Mouse (Mus musculus) subcutaneous adipose tissue, adult 2 months (tissue): Measurements from ENCODE around the gene Tmem240. TPM values are rescaled to one million over a fixed set of nuclear protein-coding genes. Genes with fewer than 3 reads are reported as not detected.

ENCODE experiments used
- polyA plus RNA-seq: library from polyadenylated mRNA; depleted of rRNA; stranded (reverse); fragments of >200 nt; gene quantifications from 2 replicates; pipeline ENCODE4 v1.2.3, GENCODE M21; 2012; ENCODE audit warnings: low replicate concordance; rRNA removed

Gene Tmem240
- 1.1 and 2.9 TPM in 2 replicates for polyA plus RNA-seq

GRCm38 (mm10) chr4:155734350-155734941 lies at the start of gene Tmem240:
Gene Tmem240, plus strand, starts transcription at chr4:155734800.

GRCm38 (mm10) chr4:155694111-155694481 lies 40.5 kb upstream of the Tmem240 start, which contains the start of gene Fndc10:
Gene Fndc10, plus strand, starts transcription at chr4:155694342.

GRCm38 (mm10) chr4:155704721-155705591 lies 29.6 kb upstream of the Tmem240 start, which contains the start of gene Ssu72:
Gene Ssu72, plus strand, starts transcription at chr4:155704800.

GRCm38 (mm10) chr4:155760613-155761355 lies 26.2 kb downstream of the Tmem240 start, which contains the start of gene Atad3a:
Gene Atad3a, minus strand, starts transcription at chr4:155761093.

GRCm38 (mm10) chr4:155774280-155774754 lies 39.7 kb downstream of the Tmem240 start, which contains the start of gene Vwa1:
Gene Vwa1, minus strand, starts transcription at chr4:155774698.

GRCm38 (mm10) chr4:155785819-155786218 lies 51.2 kb downstream of the Tmem240 start, which contains the start of gene Tmem88b:
Gene Tmem88b, minus strand, starts transcription at chr4:155785874.

GRCm38 (mm10) chr4:155790021-155790489 lies 55.5 kb downstream of the Tmem240 start, which contains the start of gene Ankrd65:
Gene Ankrd65, plus strand, starts transcription at chr4:155790439.

Other genes starting within 250 kb of the Tmem240 start
- gene Gnb1, start 243.4 kb upstream of the Tmem240 start, polyA plus RNA-seq, result 842 and 878 TPM in 2 replicates
- 177 and 252 TPM in 2 replicates for gene Nadk, start 172.4 kb upstream of the Tmem240 start, polyA plus RNA-seq
- gene Slc35e2, start 133.4 kb upstream of the Tmem240 start, polyA plus RNA-seq, result 8.3 and 14.7 TPM in 2 replicates
- 21.1 and 33.0 TPM in 2 replicates for gene Cdk11b, start 109.9 kb upstream of the Tmem240 start, polyA plus RNA-seq
- gene Gm10563, start 89.4 kb upstream of the Tmem240 start, polyA plus RNA-seq, result not detected in 2 replicates
- gene Mmp23, start 81.4 kb upstream of the Tmem240 start, polyA plus RNA-seq, result 79.6 and 268 TPM in 2 replicates
- 54.0 and 110 TPM in 2 replicates for gene Mib2, start 65.6 kb upstream of the Tmem240 start, polyA plus RNA-seq
- 10.4 and 40.4 TPM in 2 replicates for gene Fndc10, start 40.5 kb upstream of the Tmem240 start, polyA plus RNA-seq
- 104 and 120 TPM in 2 replicates for gene Ssu72, start 30.0 kb upstream of the Tmem240 start, polyA plus RNA-seq
- gene Atad3a, start 26.3 kb downstream of the Tmem240 start, polyA plus RNA-seq, result 103 and 149 TPM in 2 replicates
- gene Vwa1, start 39.9 kb downstream of the Tmem240 start, polyA plus RNA-seq, result 21.0 and 37.2 TPM in 2 replicates
- gene Tmem88b, start 51.1 kb downstream of the Tmem240 start, polyA plus RNA-seq, result 1.9 and 5.3 TPM in 2 replicates
- gene Ankrd65, start 55.6 kb downstream of the Tmem240 start, polyA plus RNA-seq, result 0.24 and 0.50 TPM in 2 replicates
- 86.1 and 127 TPM in 2 replicates for gene Mrpl20, start 68.1 kb downstream of the Tmem240 start, polyA plus RNA-seq
- 92.1 and 107 TPM in 2 replicates for gene Ccnl2, start 77.7 kb downstream of the Tmem240 start, polyA plus RNA-seq
- 126 and 179 TPM in 2 replicates for gene Aurkaip1, start 96.5 kb downstream of the Tmem240 start, polyA plus RNA-seq
- 377 and 387 TPM in 2 replicates for gene Mxra8, start 104.9 kb downstream of the Tmem240 start, polyA plus RNA-seq
- gene Dvl1, start 112.6 kb downstream of the Tmem240 start, polyA plus RNA-seq, result 126 and 153 TPM in 2 replicates
- gene Tas1r3, start 128.6 kb downstream of the Tmem240 start, polyA plus RNA-seq, result 0.69 and 0.95 TPM in 2 replicates
- 28.1 and 32.4 TPM in 2 replicates for gene Cptp, start 134.6 kb downstream of the Tmem240 start, polyA plus RNA-seq
- 30.7 and 42.4 TPM in 2 replicates for gene Ints11, start 134.7 kb downstream of the Tmem240 start, polyA plus RNA-seq
- 68.2 and 105 TPM in 2 replicates for gene Pusl1, start 157.0 kb downstream of the Tmem240 start, polyA plus RNA-seq
- 34.4 and 52.7 TPM in 2 replicates for gene Acap3, start 157.0 kb downstream of the Tmem240 start, polyA plus RNA-seq
- gene Ube2j2, start 209.0 kb downstream of the Tmem240 start, polyA plus RNA-seq, result 38.8 and 56.4 TPM in 2 replicates
- gene C1qtnf12, start 227.5 kb downstream of the Tmem240 start, polyA plus RNA-seq, result 71.3 and 112 TPM in 2 replicates